Mouse (Mus musculus): ENCODE data around the gene Acadl. TPM values are rescaled to one million over a fixed set of nuclear protein-coding genes. Genes with fewer than 3 reads are reported as not detected.

Gene Acadl
- polyA plus RNA-seq (2012; rRNA removed) = 9.6 and 18.0 TPM in 2 replicates

DNA sequence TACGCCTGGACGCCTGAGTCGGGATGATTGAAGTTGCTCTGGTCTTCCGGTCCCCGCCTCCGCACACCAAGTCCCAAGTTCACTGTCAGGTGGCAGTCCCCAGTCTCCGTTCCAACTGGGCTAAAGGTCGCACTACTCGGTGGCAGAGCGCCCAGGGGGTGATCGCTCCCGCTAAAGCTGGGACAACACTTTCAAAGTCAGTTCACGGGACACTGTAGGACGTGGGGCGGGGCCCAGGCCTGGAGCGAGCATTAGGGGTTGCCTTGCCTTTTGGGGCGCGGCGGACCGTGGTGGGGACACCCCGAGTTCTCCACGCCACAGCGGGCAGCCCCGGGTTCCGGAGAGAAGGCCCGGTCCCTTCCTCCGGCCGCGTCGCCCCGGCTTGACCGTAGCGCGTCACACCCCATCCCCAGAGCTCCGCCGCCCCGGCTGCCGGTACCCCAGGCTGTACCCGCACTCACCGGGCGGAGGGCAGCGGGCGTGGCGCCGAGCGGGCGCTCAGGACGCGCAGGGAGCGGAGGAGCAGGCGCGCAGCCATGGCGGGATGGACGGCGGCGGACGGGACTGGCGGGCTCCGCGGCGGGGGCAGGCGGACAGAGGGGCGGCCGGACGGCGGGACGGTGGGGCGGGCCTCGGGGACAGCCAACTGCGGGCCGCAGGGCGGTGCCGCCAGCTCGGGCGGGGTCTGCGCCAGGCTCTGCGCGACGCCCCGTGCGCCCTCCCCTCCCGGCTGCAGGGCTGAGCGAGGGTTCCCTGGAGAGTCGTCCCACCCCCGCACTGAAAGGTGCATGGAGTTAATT lies at the start of gene Acadl:
Acadl (minus strand) TSS at position 566 of the 800 bp plus-strand sequence.
- 0 out of 2 replicates have a peak, but pooled peaks have one; percentile 21 for TF ChIP-seq POLR2A (IDR thresholded peaks at IDR 0.05; ENCODE audit: borderline replicate concordance, extremely low read depth, insufficient read depth, insufficient read length, poor library complexity, severe bottlenecking)
- no peak for TF ChIP-seq CTCF (IDR thresholded peaks at IDR 0.05; ENCODE audit: borderline replicate concordance, extremely low read depth, insufficient read depth, insufficient read length)
- DNase-seq (ENCODE audit: low read depth) = peak; percentile 75

DNA sequence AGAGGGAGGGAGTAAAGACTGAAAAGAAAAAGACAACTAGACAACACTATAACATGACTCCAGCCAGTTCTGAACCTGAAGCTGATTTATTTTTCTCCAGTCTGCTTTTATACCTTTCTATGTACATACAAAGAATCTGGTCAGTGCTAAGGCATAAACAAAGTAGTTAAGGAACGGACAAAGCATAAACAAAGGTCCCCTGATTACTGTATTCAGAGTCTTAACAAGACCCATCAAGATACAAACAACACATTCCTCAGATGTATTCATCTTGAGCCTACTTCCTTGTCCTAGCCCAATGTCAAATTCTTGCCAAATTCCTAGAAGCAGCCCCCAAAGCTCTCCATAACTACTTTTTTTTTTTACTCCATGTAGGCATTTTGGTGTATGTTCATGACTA lies 49.2 kb upstream of the Acadl start:
- TF ChIP-seq POLR2A (IDR thresholded peaks at IDR 0.05; ENCODE audit: borderline replicate concordance, extremely low read depth, insufficient read depth, insufficient read length, poor library complexity, severe bottlenecking) (no peak), CTCF (IDR thresholded peaks at IDR 0.05; ENCODE audit: borderline replicate concordance, extremely low read depth, insufficient read depth, insufficient read length) (no peak)

DNA sequence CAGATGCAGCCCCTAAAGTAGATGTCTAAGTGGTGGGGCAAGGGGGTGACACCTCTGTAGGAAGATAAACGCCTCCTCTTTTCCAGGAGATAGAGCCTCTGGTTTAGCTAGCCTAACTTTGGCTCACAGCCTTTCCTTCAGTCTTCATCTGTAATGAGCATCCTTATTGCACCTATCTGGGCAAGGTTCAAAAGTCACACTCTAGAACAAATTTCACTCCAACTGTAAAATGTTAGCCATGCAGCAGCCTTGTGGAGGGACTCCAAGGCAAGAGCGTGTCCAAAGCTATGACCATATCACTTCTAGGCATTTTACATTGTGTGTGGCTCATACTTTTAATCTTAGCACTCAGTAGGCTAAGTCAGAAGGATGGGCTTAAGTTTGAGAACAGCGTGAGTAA lies 39.5 kb upstream of the Acadl start:
- no peak for DNase-seq (ENCODE audit: low read depth)
- TF ChIP-seq POLR2A (IDR thresholded peaks at IDR 0.05; ENCODE audit: borderline replicate concordance, extremely low read depth, insufficient read depth, insufficient read length, poor library complexity, severe bottlenecking) = no peak

More for the DNA sequence above, 49.2 kb upstream of the Acadl start:
- DNase-seq (ENCODE audit: low read depth) = no peak

DNA sequence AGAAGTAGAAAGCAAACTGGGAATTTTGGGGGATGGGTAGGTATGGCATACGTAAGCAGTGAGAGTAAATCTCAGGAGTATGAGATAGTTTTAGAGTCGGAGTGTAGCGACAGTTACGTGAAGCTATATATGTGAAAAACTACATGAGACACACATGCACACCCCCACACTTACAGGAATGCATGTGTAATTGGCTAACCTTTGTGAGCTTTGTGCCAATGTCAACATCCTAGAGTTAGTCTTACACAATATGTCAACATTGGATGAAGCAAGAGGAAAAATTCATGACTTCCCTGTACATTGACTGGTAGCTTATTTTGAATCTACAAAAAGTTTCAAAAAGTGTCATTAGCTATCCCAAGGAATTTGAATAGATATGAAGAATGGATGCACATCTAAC lies 37.9 kb upstream of the Acadl start:
- DNase-seq (ENCODE audit: low read depth) = no peak
- TF ChIP-seq POLR2A (IDR thresholded peaks at IDR 0.05; ENCODE audit: borderline replicate concordance, extremely low read depth, insufficient read depth, insufficient read length, poor library complexity, severe bottlenecking) = no peak
- TF ChIP-seq CTCF (IDR thresholded peaks at IDR 0.05; ENCODE audit: borderline replicate concordance, extremely low read depth, insufficient read depth, insufficient read length) = no peak

DNA sequence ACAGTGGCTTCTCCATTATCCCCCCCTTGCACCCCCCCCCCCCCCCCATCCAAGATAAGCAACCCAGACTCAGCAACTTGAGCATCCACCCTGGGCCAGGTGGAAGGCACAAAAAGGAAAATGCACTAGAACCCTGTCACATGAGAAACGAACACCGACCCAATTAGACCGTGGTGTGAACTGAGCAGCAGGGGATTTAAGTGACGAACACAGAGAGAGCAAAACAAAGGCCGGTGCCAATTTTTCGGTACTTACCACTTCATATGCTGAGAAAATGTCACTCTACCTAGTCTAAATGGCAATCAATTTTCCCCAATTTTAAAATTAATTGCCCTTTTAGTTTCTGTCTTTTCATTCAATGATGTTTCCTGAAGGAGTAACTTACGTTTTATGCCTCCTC lies 35.2 kb upstream of the Acadl start:
- peak; percentile 74 for DNase-seq (ENCODE audit: low read depth)
- TF ChIP-seq CTCF (IDR thresholded peaks at IDR 0.05; ENCODE audit: borderline replicate concordance, extremely low read depth, insufficient read depth, insufficient read length) (no peak), POLR2A (IDR thresholded peaks at IDR 0.05; ENCODE audit: borderline replicate concordance, extremely low read depth, insufficient read depth, insufficient read length, poor library complexity, severe bottlenecking) (no peak)

DNA sequence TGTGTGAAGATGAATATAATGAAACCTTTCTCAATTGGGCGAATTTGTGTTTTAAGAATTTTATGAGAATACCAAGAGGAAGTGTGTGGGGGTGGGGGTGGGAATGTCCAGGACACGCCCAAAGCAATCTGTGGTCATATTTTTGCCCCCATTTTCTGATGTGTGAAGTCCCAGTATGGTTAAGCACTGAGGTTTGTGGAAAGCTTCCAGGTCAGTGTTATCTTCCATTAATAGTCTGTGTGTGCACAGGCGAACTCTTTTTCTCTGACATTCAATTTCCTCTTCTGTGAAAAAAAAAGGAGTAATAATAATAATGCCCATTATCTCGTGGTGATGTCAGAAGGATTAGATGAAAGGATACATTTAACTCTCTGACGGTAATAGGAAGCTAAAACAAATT lies 33.5 kb upstream of the Acadl start:
- TF ChIP-seq CTCF (IDR thresholded peaks at IDR 0.05; ENCODE audit: borderline replicate concordance, extremely low read depth, insufficient read depth, insufficient read length) (no peak), POLR2A (IDR thresholded peaks at IDR 0.05; ENCODE audit: borderline replicate concordance, extremely low read depth, insufficient read depth, insufficient read length, poor library complexity, severe bottlenecking) (no peak)
- DNase-seq (ENCODE audit: low read depth) = peak; percentile 73

DNA sequence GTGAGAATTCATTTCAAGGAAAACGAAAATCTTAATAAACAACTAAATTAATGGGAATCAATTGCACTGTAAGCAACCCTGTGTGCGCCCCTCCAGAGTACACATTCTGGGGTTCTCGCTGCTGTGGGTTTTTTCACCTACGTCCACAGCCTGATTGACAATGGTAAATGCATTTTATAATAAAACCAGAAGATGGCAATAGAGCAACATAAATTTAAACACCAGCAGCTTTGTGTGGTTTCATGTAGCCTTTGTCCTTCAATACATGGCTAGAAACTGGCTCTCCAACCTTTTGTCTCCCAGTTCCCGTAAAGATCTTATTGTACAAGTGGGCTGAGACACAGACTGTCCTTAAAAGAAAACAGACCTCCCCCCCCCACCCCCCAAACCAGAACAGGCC lies 33.0 kb upstream of the Acadl start:
- TF ChIP-seq POLR2A (IDR thresholded peaks at IDR 0.05; ENCODE audit: borderline replicate concordance, extremely low read depth, insufficient read depth, insufficient read length, poor library complexity, severe bottlenecking) (no peak), CTCF (IDR thresholded peaks at IDR 0.05; ENCODE audit: borderline replicate concordance, extremely low read depth, insufficient read depth, insufficient read length) (peak; percentile 4; the same call in 1 of the 2 replicates)
- peak; percentile 91 for DNase-seq (ENCODE audit: low read depth)

DNA sequence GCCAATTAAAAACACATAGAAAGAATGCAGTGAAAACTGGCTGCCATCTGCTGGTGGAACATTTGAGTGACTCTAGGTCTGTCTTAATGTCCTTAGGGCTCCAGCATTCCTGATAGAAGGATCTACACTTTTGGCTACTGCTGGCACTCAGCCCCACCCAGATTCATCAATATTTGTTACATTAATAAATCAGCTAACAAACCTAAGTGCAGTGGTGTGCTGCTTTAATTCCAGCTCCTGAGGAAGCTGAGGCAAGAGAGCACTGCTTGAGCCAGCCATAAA lies 32.7 kb upstream of the Acadl start:
- peak; percentile 86 for DNase-seq (ENCODE audit: low read depth)
- TF ChIP-seq POLR2A (IDR thresholded peaks at IDR 0.05; ENCODE audit: borderline replicate concordance, extremely low read depth, insufficient read depth, insufficient read length, poor library complexity, severe bottlenecking) (no peak), CTCF (IDR thresholded peaks at IDR 0.05; ENCODE audit: borderline replicate concordance, extremely low read depth, insufficient read depth, insufficient read length) (peak; percentile 53; the same call in 1 of the 2 replicates)

DNA sequence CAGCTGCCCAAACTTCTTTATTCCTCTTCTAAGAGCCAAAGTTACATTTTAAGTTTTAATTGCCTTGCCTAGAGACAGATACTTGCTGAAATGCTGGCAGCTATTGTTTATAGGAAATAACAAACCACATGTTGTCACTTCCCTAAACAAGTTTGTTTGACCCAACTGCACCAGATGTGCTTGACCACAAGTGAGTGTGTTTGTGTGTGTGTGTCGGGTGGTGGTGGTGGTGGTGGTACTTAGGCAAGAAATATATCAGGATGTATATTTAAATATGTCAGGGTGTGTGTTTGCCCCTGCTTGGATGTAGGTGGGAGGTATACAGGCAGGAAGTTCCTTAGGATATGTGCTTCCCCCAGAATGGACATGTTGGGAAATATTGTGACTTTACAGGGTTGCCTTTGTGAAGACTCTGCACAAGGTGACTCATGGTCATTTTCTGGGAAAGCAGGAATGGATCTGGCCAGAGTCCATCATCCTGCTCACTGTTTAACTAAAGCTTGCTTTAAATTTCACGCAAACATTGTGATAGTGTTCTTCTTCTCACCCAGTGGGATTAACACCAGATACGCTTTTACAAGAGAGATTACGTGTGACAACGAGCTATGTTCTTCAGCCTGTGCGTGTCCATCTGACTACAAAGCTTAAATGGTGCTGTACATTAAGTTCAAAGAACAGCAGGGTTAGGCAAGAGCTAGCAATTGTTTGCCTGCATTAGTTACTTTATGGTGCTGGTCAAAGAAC lies 32.2 kb upstream of the Acadl start:
- no peak for DNase-seq (ENCODE audit: low read depth)
- TF ChIP-seq CTCF (IDR thresholded peaks at IDR 0.05; ENCODE audit: borderline replicate concordance, extremely low read depth, insufficient read depth, insufficient read length) = no peak

DNA sequence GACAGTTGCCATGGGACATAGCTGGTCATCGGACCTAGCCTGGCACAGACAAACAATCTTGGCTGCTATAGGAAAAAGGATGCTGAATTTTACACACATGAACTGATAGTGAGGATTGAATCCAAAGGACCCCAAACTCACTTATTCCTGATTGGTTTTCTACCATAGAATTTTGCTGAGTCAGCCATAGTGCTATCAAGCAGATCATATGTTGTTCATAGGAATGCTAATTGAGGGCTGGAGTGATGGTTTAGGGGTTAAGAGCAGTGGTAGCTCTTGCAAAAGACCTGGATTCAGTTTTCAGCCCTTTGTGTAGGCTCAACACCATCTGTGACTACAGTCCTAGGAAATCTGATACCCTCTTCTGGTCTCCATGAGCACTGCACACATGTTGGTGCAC lies 24.1 kb upstream of the Acadl start:
- TF ChIP-seq POLR2A (IDR thresholded peaks at IDR 0.05; ENCODE audit: borderline replicate concordance, extremely low read depth, insufficient read depth, insufficient read length, poor library complexity, severe bottlenecking) (no peak), CTCF (IDR thresholded peaks at IDR 0.05; ENCODE audit: borderline replicate concordance, extremely low read depth, insufficient read depth, insufficient read length) (no peak)
- no peak for DNase-seq (ENCODE audit: low read depth)

DNA sequence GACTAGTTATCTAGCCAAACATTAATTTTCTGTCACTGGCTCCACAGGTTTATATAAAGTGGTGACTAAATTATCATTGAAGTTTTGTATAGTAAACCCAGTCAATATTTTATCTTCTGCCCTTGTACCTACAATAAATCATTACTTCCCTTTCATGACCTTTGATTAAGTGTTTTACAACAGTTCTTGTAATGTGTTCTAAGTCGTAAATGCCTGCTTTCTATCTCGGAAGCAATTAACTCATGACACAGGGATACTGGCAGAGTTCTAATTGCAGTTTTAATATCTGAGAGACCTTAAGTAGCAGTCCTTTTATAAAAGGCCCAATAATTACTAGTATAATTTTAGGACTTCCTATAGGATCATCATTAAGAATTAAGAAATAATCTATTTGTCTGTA lies 17.1 kb upstream of the Acadl start:
- TF ChIP-seq POLR2A (IDR thresholded peaks at IDR 0.05; ENCODE audit: borderline replicate concordance, extremely low read depth, insufficient read depth, insufficient read length, poor library complexity, severe bottlenecking) (no peak), CTCF (IDR thresholded peaks at IDR 0.05; ENCODE audit: borderline replicate concordance, extremely low read depth, insufficient read depth, insufficient read length) (no peak)
- no peak for DNase-seq (ENCODE audit: low read depth)

DNA sequence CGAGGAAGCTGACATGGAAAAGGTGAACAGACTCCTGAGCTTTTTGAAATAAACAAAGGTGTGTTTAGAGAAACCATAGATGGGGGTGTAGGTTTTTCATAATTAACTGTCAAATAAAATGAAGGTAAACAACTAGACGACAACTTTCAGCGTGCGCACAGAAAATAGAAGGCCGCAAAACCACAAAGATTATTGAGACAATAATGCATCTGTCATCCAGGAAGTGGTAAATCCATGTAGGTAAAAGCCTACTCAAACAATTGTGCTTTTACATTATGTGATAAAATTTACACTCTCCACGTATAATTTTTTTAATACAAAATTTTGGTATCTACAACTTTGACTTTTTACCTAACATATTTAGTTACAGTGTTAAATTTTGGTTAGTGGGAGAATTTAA lies 11.7 kb upstream of the Acadl start:
- no peak for TF ChIP-seq POLR2A (IDR thresholded peaks at IDR 0.05; ENCODE audit: borderline replicate concordance, extremely low read depth, insufficient read depth, insufficient read length, poor library complexity, severe bottlenecking)
- TF ChIP-seq CTCF (IDR thresholded peaks at IDR 0.05; ENCODE audit: borderline replicate concordance, extremely low read depth, insufficient read depth, insufficient read length) = no peak
- no peak for DNase-seq (ENCODE audit: low read depth)

Measured in brain, embryonic 14.5 days (tissue).